Mouse (Mus musculus): ENCODE results near the gene Gm13697. TPM values are rescaled to one million over a fixed set of nuclear protein-coding genes. Genes with fewer than 3 reads are reported as not detected.

The Gm13697 gene
- total RNA-seq, 1 experiment from 2014 or later: not detected

GRCm38 (mm10) chr2:84022905-84023304, 38.4 kb downstream of the Gm13697 start:
- no peak for ATAC-seq (replicated peaks; ENCODE audit: insufficient number of reproducible peaks, low FRiP score, low TSS enrichment, poor library complexity, severe bottlenecking)

GRCm38 (mm10) chr2:84023319-84023718, 38.8 kb downstream of the Gm13697 start:
- no peak for ATAC-seq (replicated peaks; ENCODE audit: insufficient number of reproducible peaks, low FRiP score, low TSS enrichment, poor library complexity, severe bottlenecking)

GRCm38 (mm10) chr2:84025217-84025616, 40.7 kb downstream of the Gm13697 start:
- no peak for ATAC-seq (replicated peaks; ENCODE audit: insufficient number of reproducible peaks, low FRiP score, low TSS enrichment, poor library complexity, severe bottlenecking)

DNA sequence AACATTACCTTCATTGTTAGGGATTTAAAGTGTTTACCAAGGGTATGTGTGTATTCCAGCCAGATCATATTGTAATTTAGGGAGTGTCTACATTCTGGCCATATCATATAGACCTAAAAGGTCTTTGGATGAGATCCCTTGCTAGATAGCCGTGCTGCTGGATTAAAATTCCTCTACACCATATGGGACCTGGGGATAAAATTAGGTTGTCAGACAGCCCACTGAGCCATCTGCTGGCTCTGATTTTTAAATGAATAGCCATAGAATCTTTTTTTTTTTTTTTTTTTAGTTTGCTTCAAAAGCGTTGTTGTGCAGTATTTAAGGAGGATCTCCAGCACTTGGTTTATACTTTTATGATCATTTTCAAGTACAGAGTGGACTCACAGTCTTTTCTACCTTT, 48.0 kb downstream of the Gm13697 start:
- no peak for ATAC-seq (replicated peaks; ENCODE audit: insufficient number of reproducible peaks, low FRiP score, low TSS enrichment, poor library complexity, severe bottlenecking)

- ATAC-seq (replicated peaks; ENCODE audit: insufficient number of reproducible peaks, low FRiP score, low TSS enrichment, poor library complexity, severe bottlenecking): no peak
These were observed 51.5 kb downstream of the Gm13697 start for GRCm38 (mm10) chr2:84035997-84036396.

Other genes with a start within 250 kb of the Gm13697 start
- gene Fam171b, start 172.1 kb upstream of the Gm13697 start, total RNA-seq (2017): 0.10 TPM in 1 of 3 replicates, not detected in the others
- gene Zswim2, start 43.5 kb upstream of the Gm13697 start, total RNA-seq (2017): not detected in 3 replicates
- gene Gm13698, start 29.1 kb upstream of the Gm13697 start, total RNA-seq (2017): not detected in 3 replicates
- gene Gm13693, start 23.2 kb upstream of the Gm13697 start, total RNA-seq (2017): not detected in 3 replicates
- gene Gm13695, start 17.4 kb upstream of the Gm13697 start, total RNA-seq (2017): not detected in 3 replicates
- not detected in 3 replicates for gene Gm13696, start 11.6 kb upstream of the Gm13697 start, total RNA-seq (2017)
- gene Gm13694, start 5.8 kb upstream of the Gm13697 start, total RNA-seq (2017): not detected in 3 replicates
- gene Gm13691, start 5.8 kb downstream of the Gm13697 start, total RNA-seq (2017): not detected in 3 replicates

Data from monocyte, adult 5-6 weeks (primary cell).